Mouse (Mus musculus) stomach, embryonic 16.5 days (tissue): ENCODE results near the gene Mpdu1. TPM values are rescaled to one million over a fixed set of nuclear protein-coding genes. Genes with fewer than 3 reads are reported as not detected.

Experiments
- ATAC-seq: fragments of 200-750 bp; cut with Nextera tagmentation; 2 replicates; pipeline ENCODE4 v1.8.0; 2017; ENCODE audit warnings: moderate number of reproducible peaks, moderate TSS enrichment; ENCODE audit not compliant: insufficient read depth, low FRiP score
- H3K27ac ChIP-seq: fragments of 300-500 bp; sonication (generic); 2 replicates; pipeline ENCODE4 v1.5.1; 2014; ENCODE audit warnings: low read length
- H3K27me3 ChIP-seq: fragments of 300-500 bp; sonication (generic); 2 replicates; pipeline ENCODE4 v1.6.1; 2014; ENCODE audit warnings: low read length, control low read depth, mixed read lengths; ENCODE audit not compliant: control insufficient read depth, insufficient read depth
- H3K36me3 ChIP-seq: fragments of 300-500 bp; sonication (generic); 2 replicates; pipeline ENCODE4 v1.6.1; 2014; ENCODE audit warnings: low read length; ENCODE audit not compliant: control insufficient read depth, insufficient read depth
- H3K4me1 ChIP-seq: fragments of 300-500 bp; sonication (generic); 2 replicates; pipeline ENCODE4 v1.6.1; 2014; ENCODE audit warnings: low read length, control low read depth, mixed read lengths; ENCODE audit not compliant: control insufficient read depth, insufficient read depth
- H3K4me2 ChIP-seq: fragments of 300-500 bp; sonication (generic); 2 replicates; pipeline ENCODE4 v1.6.1; 2014; ENCODE audit warnings: low read depth, low read length, mixed read lengths
- H3K4me3 ChIP-seq: fragments of 300-500 bp; sonication (generic); replicated peaks from 2 replicates; pipeline ENCODE4 v1.5.1; 2014; ENCODE audit warnings: mild to moderate bottlenecking, low read length
- H3K9ac ChIP-seq: fragments of 300-500 bp; sonication (generic); 2 replicates; pipeline ENCODE4 v1.6.1; 2014; ENCODE audit warnings: low read length
- H3K9me3 ChIP-seq: fragments of 300-500 bp; sonication (generic); replicated peaks from 2 replicates; pipeline ENCODE4 v1.6.1; 2016; ENCODE audit warnings: low read length, control low read depth; ENCODE audit not compliant: control insufficient read depth
- WGBS: fragments of 180-500 bp; shearing (Covaris S2); extraction: QIAGEN DNeasy Blood & Tissue Kit; methylation state at CpG from one replicate; pipeline ENCODE4 v1.1.7; 2014; 5-methylcytosine and 5-hydroxymethylcytosine counted together
- polyA plus RNA-seq: library from polyadenylated mRNA; unstranded; fragments of >200 nt; fragmentation: Nextera tagmentation; extraction: Ambion mirVana; gene quantifications from 2 replicates; pipeline ENCODE4 v1.2.1, GENCODE M21; 2015

Mpdu1 gene
- polyA plus RNA-seq, 1 experiment from 2014 or later, result 68.8 TPM

GRCm38 (mm10) chr11:69670786-69671725 is 8.6 kb upstream of the Mpdu1 start:
- no peaks in the 10 kb centered on the region for H3K9me3 ChIP-seq
- H3K4me2 ChIP-seq, result peak overlapping the region; percentile 97
- ATAC-seq, result peak; percentile 79
- under 1% methylated on average over 61 of the region's 61 CpGs for WGBS
- peak overlapping the region; percentile 73 for H3K4me3 ChIP-seq
- peaks cover 18% of the 10 kb centered on the region for H3K4me1 ChIP-seq
- peaks cover 30% of the 10 kb centered on the region for H3K36me3 ChIP-seq
- peak overlapping the region; percentile 100 for H3K9ac ChIP-seq
- no peaks in the 10 kb centered on the region for H3K27me3 ChIP-seq
- H3K27ac ChIP-seq, result peak overlapping the region; percentile 96

GRCm38 (mm10) chr11:69666665-69667005 is 4.2 kb upstream of the Mpdu1 start:
- H3K9ac ChIP-seq, result no peak overlapping the region
- no peak overlapping the region for H3K4me2 ChIP-seq
- ATAC-seq, result no peak
- WGBS, result 81% methylated on average over 3 of the region's 3 CpGs
- peaks cover 34% of the 10 kb centered on the region for H3K36me3 ChIP-seq
- peak overlapping the region; percentile 53 for H3K27ac ChIP-seq
- H3K9me3 ChIP-seq, result no peaks in the 10 kb centered on the region
- H3K27me3 ChIP-seq, result no peaks in the 10 kb centered on the region
- H3K4me1 ChIP-seq, result peaks cover 20% of the 10 kb centered on the region
- no peak overlapping the region for H3K4me3 ChIP-seq

GRCm38 (mm10) chr11:69665961-69666664 is 3.7 kb upstream of the Mpdu1 start, which contains the start of gene Cd68:
Cd68 (minus strand) TSS chr11:69666153.
- H3K27me3 ChIP-seq, result no peaks in the 10 kb centered on the region
- peak within 1 kb of the TSS; percentile 2; the same call in 1 of the 2 replicates for H3K4me2 ChIP-seq
- ATAC-seq, result 0 out of 2 replicates have a peak, but pooled peaks have one; percentile 16
- H3K9me3 ChIP-seq, result no peaks in the 10 kb centered on the region
- H3K4me1 ChIP-seq, result peaks cover 25% of the 10 kb centered on the region
- WGBS, result 20% methylated on average over 7 of the region's 7 CpGs
- no peak within 1 kb of the TSS for H3K9ac ChIP-seq
- H3K4me3 ChIP-seq, result no peak within 1 kb of the TSS
- H3K36me3 ChIP-seq, result peaks cover 34% of the 10 kb centered on the region
- H3K27ac ChIP-seq, result peak within 1 kb of the TSS; percentile 58

- Histone ChIP-seq H3K36me3 (peaks cover 31% of the 10 kb centered on the region), H3K27me3 (no peaks in the 10 kb centered on the region), H3K4me3 (no peak overlapping the region), H3K9me3 (no peaks in the 10 kb centered on the region), H3K4me2 (peak overlapping the region; percentile 2; the same call in 1 of the 2 replicates), H3K27ac (peak overlapping the region; percentile 58; the same call in 1 of the 2 replicates), H3K4me1 (peaks cover 23% of the 10 kb centered on the region), H3K9ac (no peak overlapping the region)
- ATAC-seq, result no peak
- WGBS, result 66% methylated on average over 9 of the region's 9 CpGs
These were observed 3.1 kb upstream of the Mpdu1 start for GRCm38 (mm10) chr11:69665457-69665960.

GRCm38 (mm10) chr11:69664841-69665240 is 2.4 kb upstream of the Mpdu1 start:
- 86% methylated on average over 7 of the region's 7 CpGs for WGBS
- no peak overlapping the region for H3K9ac ChIP-seq
- ATAC-seq, result no peak
- peaks cover 16% of the 10 kb centered on the region for H3K4me1 ChIP-seq
- no peak overlapping the region for H3K4me3 ChIP-seq
- no peak overlapping the region for H3K27ac ChIP-seq
- H3K36me3 ChIP-seq, result peaks cover 29% of the 10 kb centered on the region
- H3K27me3 ChIP-seq, result no peaks in the 10 kb centered on the region
- no peak overlapping the region for H3K4me2 ChIP-seq
- H3K9me3 ChIP-seq, result no peaks in the 10 kb centered on the region

GRCm38 (mm10) chr11:69663795-69664194 is 1.4 kb upstream of the Mpdu1 start:
- WGBS, result 84% methylated on average over 6 of the region's 6 CpGs
- Histone ChIP-seq H3K27ac (peak overlapping the region; percentile 94; the same call in 1 of the 2 replicates), H3K36me3 (peaks cover 20% of the 10 kb centered on the region)

GRCm38 (mm10) chr11:69662967-69663671 is 677 bp upstream of the Mpdu1 start:
- Histone ChIP-seq H3K4me2 (peak overlapping the region; percentile 70), H3K36me3 (peaks cover 20% of the 10 kb centered on the region), H3K27ac (peak overlapping the region; percentile 94), H3K4me3 (peak overlapping the region; percentile 69), H3K4me1 (peaks cover 12% of the 10 kb centered on the region), H3K9me3 (no peaks in the 10 kb centered on the region), H3K27me3 (no peaks in the 10 kb centered on the region), H3K9ac (peak overlapping the region; percentile 82)
- ATAC-seq, result no peak
- 64% methylated on average over 13 of the region's 13 CpGs for WGBS

More at GRCm38 (mm10) chr11:69663795-69664194, 1.4 kb upstream of the Mpdu1 start:
- Histone ChIP-seq H3K9ac (no peak overlapping the region), H3K4me1 (peaks cover 12% of the 10 kb centered on the region), H3K27me3 (no peaks in the 10 kb centered on the region), H3K4me3 (no peak overlapping the region), H3K9me3 (no peaks in the 10 kb centered on the region), H3K4me2 (peak overlapping the region; percentile 70; the same call in 1 of the 2 replicates)
- no peak for ATAC-seq

GRCm38 (mm10) chr11:69661221-69661881 is 1.1 kb downstream of the Mpdu1 start:
- Histone ChIP-seq H3K36me3 (0 out of 2 replicates have a peak, but pooled peaks cover 16% of the 10 kb centered on the region), H3K9me3 (no peaks in the 10 kb centered on the region), H3K9ac (peak overlapping the region; percentile 82), H3K4me3 (peak overlapping the region; percentile 69), H3K27me3 (no peaks in the 10 kb centered on the region), H3K4me1 (peaks cover 27% of the 10 kb centered on the region), H3K4me2 (peak overlapping the region; percentile 70), H3K27ac (peak overlapping the region; percentile 94)
- ATAC-seq, result no peak
- 67% methylated on average over 3 of the region's 3 CpGs for WGBS
